Mouse (Mus musculus): ENCODE measurements at regions not wholly inside any gene's neighbourhood (a gene's known extent, or its start where the extent isn't known, plus 50 kb on each side); places are given as distances from the start of the nearest gene placed in this dataset.

GRCm38 (mm10) chr13:101505054-101505453 is 263.0 kb downstream of the Pik3r1 start:
- DNase-seq: no peak

GRCm38 (mm10) chr13:101504241-101504640 is 263.8 kb downstream of the Pik3r1 start:
- DNase-seq: no peak

DNA sequence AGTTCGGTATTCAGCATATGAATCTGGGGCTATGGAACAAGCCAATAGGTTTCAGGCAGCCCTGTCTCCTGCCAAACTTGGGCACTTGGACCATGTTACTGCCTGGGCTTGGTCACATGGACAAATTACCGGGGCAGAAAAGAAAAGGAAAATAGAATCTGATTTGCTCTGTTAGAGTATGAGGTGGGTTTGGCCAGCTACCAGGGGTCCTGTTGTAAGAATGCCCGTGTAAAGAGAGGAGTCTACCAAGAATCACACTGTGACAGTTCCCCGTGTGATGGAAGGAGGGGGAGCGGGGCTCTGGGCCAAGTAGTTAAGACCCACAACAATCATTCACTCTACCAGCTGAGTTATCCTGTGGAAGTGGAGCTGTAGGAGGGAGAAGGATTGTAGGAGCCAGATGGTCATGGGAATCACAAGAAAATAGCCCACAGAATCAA is 266.2 kb downstream of the Pik3r1 start:
- DNase-seq: no peak

GRCm38 (mm10) chr13:101501061-101501460 is 267.0 kb downstream of the Pik3r1 start:
- no peak for DNase-seq

DNA sequence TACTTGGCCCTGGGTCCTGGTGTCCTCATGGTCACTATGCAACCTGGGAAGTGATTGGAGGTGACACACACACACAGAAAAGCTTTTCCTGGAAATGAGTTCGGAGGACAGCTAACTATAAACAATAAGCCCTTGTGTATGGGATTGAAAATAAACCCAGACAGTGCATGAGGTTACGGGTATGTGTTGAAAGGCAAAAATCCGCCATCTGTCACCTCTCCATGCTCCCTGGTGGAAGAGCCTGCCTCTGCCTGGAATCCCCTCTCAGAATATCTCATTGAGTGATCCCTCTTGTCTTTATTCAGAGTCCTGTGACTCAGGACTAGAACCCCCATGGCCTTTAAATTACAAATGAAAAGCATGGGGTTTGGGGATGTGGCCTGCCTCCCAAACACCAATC is 276.2 kb downstream of the Pik3r1 start:
- no peak for DNase-seq

GRCm38 (mm10) chr13:101490961-101491360 is 277.1 kb downstream of the Pik3r1 start:
- no peak for DNase-seq

DNA sequence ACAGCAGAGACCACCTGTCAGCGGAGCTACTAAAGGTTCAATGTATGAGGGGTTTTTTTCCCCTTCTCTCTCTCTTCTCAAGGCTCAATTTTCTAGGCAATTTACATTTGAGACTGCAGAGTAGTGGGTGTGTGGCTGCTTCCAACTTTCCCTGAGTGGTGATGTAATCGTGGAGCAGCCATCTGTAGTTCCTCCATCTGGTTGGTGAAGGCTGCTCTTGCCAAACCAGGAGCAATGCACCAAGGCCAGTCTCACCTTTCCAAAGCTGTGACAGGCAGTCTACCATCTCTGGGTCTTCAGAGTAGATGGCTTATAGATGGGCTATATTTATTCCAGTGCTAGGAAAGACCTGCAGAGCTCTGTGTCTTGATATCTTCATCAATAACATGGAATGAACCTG is 280.4 kb downstream of the Pik3r1 start:
- DNase-seq: no peak

DNA sequence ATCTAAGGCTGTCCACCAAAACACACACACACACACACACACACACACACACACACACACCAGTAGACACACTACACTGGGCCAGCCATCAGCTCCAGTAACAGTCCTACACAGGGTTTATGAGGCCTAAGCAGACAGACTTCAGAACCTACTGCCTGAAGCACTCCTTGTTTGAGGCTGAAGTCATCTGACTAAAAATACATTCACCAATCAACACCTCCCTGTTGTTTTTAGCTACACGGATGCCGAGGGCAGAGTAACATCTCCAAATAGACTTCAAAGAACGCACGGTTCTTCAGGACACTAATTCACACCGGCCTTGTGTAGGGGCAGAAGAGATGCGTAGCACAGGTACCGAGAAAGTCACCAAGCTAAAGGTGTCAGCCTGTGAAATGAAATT is 282.2 kb downstream of the Pik3r1 start:
- DNase-seq: no peak

DNA sequence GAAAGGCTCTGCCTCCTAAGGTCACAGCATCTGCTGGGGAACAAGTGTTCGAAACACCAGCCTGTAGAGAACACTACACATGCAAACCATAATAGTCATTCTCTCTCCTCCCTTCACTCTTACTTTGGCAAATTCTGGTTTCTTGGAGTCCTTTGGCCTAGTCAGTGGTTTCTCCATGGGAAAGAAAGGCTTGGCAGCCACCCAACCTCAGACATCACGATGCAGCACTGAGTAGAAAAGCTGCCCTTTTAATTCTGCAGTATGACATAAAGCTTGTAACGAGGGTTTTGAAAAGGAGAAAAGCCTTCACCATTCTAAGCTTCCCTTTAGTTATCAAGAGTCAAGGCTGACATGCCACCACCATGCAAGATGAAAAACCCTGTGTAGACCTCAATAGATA is 284.2 kb downstream of the Pik3r1 start:
- DNase-seq: no peak

DNA sequence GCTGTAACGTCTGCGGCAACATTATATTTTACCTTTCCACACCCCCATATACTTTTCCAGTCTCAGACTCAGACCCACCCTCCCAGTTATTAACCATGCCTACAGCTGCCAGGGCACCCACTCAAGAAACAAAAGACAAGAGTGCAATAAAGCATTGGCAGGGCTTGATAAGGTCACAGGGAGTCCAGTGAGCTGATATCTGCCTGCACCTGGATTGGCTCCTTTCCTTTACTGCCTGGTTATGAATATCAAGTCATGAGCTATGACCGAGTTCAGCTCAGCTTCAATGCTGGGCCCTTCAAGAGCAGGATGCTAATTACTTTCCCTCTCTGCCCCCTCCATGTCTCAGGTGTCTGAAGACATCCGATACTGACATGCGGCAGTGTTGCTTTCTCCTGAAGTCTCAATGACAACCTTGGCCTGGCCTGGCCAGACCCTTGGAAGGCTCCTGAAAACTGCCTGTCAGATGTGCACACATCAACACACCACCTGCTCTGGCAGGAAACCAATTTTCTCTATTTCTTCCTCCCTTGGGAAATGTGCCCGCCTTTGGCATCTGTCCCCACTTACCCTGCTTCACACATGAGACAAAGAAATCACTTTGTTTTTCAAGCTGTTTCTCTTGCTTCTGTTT is 286.3 kb downstream of the Pik3r1 start:
- no peak for DNase-seq

GRCm38 (mm10) chr13:101479297-101479652 is 288.7 kb downstream of the Pik3r1 start:
- no peak for DNase-seq

DNA sequence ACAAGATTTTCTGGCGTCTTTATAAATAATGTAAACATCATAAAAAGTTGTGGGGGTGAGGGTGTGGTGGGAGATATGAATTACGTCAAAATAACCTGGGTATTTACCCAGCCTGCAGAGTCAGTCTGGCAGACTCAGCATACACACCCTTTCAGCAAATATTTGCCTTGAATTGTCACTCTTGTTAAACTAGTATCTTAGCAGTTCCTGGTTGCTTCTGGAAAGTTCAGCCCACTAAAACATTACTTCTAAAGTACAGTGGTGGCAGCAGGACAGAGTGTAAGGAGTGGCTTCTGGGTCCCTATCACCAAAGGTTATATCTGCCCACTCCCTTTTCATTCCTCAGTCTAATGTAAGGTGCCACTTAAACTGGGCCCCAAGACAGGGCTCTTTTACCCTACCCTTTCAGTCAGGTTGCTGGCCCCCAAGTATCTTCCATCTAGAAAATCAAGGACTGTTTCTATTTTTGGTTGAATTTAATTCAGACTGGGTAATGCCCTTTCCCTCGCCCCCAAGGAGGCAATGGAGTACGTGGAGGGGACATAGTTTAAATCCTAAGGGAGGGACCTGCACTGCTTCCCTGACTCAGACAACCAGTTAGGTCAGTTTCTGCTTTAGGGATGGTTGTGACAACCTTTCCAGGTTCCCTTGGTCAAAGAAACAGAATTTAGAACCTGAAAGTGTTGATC is 289.3 kb downstream of the Pik3r1 start:
- no peak for DNase-seq

DNA sequence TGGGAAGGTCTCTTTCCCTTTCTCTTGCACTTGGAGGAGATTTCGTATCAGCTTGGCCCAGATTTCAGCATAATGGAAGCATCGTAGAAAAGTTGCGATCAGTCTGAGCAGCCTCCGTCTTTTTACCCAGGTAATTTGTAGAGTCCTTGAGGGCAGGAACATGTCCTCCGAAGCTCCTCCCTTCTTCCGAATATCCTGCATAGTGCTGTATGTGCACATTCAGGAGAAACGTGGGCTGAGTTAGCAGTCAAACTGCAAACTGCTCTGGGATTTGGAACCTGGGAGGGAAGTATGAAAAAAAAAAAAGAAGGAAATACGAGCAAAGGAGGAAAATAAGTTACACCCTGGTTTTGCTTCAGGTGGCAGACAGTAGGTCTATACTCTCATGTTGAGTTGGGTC is 294.7 kb downstream of the Pik3r1 start:
- no peak for DNase-seq

DNA sequence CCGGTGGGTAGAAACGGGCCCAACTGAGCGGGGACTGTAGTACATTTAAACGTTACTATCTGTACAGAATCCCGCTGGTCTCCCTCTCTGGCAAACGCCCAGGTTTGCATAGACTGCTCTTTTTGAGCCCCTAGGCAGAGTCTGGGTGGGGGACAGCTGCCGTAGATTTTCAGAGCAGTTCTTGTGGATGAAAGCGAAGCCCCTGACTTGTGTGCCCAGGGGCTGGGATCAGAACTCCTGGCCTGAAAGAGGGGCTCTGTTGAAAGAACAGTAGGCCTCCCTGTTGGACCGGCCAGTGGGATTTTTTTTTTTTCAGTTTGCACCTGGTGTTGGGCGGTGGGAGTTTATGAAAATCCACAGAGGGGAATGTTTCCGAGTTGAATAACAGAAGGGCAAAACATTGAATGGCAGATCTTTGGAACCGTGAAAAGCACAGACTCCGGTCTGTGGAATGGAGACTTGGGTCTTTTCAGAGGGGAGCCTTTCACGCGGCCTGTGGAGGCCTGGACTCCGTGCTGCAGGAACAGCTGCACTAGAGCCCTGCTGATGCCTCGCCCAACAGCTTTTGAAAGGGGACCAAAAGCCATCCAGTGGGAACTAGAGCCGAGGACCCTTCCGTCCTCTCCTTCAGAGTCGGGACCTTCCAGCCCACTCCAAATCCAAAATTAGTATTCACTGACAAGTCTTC is 297.3 kb downstream of the Pik3r1 start:
- DNase-seq: no peak

DNA sequence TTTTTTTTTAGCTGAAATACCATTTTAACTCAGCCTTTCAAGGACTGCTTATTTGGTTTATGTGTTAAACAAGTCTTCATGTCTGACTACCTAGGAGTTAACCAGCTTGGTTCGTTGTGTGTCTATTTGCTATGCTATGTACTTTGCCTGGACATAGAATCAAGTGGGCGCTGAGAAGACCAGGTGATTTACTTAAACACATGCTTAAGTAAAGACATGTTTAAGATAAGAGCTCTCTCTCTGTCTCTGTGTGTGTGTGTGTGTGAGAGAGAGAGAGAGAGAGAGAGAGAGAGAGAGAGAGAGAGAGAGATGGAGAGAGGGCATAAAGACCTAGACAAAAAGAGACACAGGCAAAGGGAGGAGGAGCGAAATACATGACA is 302.3 kb downstream of the Pik3r1 start:
- DNase-seq: no peak

- no peak for DNase-seq
These were observed 302.9 kb downstream of the Pik3r1 start for GRCm38 (mm10) chr13:101464928-101465747.

DNA sequence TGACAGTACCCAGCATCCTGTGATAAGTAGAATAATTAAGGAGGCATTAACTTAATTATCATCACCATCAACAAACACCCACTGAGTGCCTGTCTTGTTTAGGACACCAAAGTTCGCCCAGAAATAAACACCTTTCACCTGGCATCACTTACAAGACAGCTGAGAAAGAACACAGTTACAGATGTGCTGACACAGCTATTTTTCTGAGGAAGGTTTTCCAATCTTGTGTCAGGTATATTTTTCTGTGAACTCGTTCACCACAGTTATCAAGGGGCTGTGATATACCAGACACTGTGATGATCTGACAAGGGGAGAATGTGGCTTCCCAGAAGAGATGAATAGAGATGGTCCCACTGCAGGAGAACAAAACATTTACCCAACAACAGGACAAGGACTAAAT is 311.1 kb downstream of the Pik3r1 start:
- DNase-seq: no peak

DNA sequence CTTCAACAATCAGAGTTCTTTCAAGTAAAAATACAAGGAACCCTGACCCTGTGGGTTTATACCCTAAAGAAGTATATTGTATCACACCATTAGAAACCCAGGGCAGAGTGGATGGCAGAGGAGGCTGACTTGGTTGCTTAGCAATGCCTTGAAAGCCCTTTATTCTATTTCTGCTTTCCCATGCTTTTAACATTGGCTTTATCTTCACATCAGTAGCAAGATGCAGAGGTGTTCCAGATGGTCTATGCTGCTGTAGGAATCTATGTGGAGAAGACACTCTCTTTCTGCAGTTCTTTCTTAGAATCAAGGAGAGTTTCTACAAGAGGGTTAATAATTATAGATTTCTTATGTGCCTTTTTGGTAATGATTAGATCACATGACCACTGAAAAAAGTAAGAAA is 313.7 kb downstream of the Pik3r1 start:
- DNase-seq: no peak

DNA sequence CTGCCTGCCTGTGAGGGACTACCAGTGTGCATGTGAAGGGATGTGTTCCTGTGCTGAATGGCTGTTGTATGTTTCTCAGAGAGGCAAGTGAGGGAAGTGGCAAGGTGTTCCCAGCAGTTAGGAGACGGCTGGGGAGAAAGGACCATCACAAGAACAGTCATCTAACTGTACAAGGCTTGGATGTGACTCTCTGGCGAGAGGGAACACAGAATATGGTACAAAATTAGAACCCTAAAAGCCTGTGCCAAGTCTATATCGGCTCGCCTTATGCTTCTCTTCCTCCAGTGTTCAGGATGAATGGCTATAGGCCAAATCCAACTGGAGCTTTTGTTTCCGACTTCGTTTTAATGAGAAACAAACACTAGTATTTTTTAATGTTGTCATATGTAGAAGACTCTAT is 317.5 kb downstream of the Pik3r1 start:
- DNase-seq: no peak

GRCm38 (mm10) chr13:101439517-101439916 is 328.5 kb downstream of the Pik3r1 start:
- DNase-seq: no peak

DNA sequence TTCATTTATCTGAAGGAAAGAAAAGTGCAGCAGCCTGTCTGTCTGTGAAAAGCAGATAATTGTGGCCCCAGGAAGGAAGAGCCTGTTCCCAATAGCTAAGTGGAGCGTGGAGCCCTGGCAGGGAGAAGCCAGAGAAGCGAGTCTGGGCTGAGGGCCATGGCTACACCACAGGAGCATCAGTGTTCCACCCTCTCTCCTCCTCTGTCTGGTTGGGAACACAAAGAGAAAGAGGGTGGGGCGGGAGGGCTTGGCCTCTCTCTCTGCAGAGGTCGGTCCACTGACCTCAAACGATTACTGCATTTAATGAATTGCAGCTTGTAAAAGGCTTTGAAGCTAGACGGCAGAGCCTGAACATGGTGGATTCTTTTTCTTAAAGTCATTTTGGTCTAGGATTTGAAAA is 329.0 kb downstream of the Pik3r1 start:
- no peak for DNase-seq

DNA sequence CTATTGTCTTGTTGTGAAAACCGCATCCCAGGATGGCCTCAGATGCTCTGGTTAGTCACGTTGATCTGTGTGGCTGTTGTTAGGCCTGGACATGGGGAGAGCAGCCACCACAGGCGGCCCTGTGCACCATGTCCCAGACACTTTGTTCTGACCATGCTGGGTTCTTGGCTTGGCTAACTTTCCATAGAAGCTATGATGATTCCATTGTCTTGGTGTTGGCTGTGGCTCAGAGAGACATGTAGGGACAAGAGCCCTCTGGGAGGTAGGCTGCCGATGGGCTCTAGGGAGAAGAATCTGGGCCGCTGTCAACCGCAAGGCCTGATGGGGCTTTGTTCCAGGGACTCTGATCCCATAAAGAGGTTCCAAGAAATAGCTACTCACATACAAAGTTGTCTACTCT is 334.9 kb downstream of the Pik3r1 start:
- DNase-seq: no peak

DNA sequence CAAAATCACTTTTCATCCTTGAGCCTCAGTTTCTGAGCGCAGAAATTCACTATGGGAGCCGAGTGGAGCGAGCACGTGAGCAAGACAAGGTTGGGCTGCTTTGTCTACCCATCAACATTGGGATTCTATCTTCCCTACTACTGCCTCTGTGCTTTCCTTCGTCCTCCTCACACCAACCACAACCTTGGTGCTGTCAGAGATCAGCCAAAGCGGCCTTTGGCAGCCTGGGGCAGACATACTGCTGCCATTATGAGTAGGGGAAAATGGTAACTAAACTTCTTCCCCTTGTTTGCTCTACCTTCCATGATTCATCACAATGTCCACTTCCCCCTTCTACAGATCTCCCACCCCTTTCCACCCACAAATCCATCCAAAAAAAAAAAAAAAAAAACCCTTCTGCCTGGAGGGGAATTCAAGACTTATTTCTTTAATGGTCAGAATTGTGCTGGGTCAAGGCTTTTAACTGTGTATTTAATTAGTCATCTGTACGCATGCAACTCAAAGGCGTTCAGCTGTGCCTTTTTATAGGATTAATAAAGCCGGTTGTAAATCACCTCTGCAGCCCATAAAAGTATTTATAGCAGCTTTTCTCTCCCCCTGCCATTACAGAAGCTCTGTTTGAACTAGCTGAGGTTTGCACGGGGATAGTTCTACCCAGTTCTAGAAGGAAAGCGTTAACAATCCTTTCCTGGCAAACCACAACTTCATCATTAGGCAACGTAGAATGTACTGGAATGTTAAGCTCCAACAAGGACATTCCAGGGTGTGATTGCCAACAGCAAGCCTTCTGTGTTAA is 340.4 kb downstream of the Pik3r1 start:
- DNase-seq: no peak

All from liver (tissue).